Mouse (Mus musculus): ENCODE results near the gene Zfyve9.
A peak's percentile ranks its signal among the peaks of the same experiment; 100 is the strongest.

DNA sequence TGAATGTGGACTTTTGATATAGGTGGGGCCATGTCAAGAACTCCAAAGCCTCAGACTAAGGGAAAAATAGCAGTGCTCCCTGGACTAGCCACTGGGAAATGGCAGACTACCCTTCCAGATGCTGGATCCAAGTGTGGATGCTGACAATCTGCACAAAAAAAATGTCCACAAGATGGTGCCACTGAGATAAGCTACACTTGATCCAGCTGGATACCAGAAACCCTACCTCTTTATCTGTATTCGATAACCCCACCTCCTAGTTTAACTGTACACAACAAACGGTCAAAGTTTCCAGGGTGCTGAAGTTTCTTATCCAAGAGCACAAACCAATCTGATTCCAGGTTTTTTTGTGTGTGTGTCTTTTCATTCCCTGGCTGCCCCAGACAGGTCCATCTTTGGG, 116.2 kb downstream of the Zfyve9 start:
- TF ChIP-seq CTCF (conservative IDR thresholded peaks at IDR 0.05; ENCODE audit: insufficient read depth, insufficient read length, low read depth, low read length) (peak; percentile 30), POLR2A (IDR thresholded peaks at IDR 0.05; ENCODE audit: low read depth, low read length) (no peak)

Measured in kidney, adult 2 months (tissue).